Mouse (Mus musculus): ENCODE results near the gene Raver1. TPM values are rescaled to one million over a fixed set of nuclear protein-coding genes. Genes with fewer than 3 reads are reported as not detected.

Raver1 gene
- polyA plus RNA-seq, 1 experiment = 16.4 TPM

DNA sequence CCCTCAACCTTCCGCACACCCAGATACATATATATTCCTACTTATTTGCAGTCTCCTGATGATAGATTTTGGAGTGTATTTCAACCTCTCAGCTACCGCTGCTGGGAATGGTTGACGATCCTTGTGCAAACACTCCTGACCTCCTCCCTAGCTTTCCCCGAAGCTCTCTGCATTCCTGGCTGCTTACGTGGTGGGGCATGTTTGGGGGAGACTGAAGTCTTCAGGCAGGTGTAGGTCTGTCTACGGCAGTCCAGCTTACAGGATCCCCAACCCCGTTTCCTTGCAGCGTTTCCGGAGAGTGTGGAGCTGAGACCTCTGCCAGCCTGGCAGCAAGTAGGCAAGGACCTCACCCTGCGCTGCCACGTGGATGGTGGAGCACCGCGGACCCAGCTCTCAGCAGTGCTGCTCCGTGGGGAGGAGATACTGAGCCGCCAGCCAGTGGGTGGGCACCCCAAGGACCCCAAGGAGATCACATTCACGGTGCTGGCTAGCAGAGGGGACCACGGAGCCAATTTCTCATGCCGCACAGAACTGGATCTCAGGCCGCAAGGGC is 66.5 kb downstream of the Raver1 start:
- Histone ChIP-seq H3K27ac (replicated peaks; ENCODE audit: low read depth, low read length) (no peak overlapping the region), H3K4me3 (ENCODE audit: insufficient read depth, low read depth, low read length) (no peak overlapping the region), H3K4me1 (ENCODE audit: control insufficient read depth, insufficient read depth, insufficient read length, low read length) (peaks cover 9% of the 10 kb centered on the region)

Other genes starting within 250 kb of the Raver1 start
- gene A230050P20Rik, start 223.4 kb downstream of the Raver1 start, polyA plus RNA-seq (2012; ENCODE audit: insufficient read depth, insufficient read length, missing spikeins) = 2.1 and 5.8 TPM in 2 replicates
- 3.1 and 5.0 TPM in 2 replicates for gene Angptl6, start 212.3 kb downstream of the Raver1 start, polyA plus RNA-seq (2012; ENCODE audit: insufficient read depth, insufficient read length, missing spikeins)
- 6.6 and 7.9 TPM in 2 replicates for gene Ppan, start 203.8 kb downstream of the Raver1 start, polyA plus RNA-seq (2012; ENCODE audit: insufficient read depth, insufficient read length, missing spikeins)
- 61.4 and 66.1 TPM in 2 replicates for gene Eif3g, start 193.4 kb downstream of the Raver1 start, polyA plus RNA-seq (2012; ENCODE audit: insufficient read depth, insufficient read length, missing spikeins)
- gene Dnmt1, start 132.1 kb downstream of the Raver1 start, polyA plus RNA-seq (2012; ENCODE audit: insufficient read depth, insufficient read length, missing spikeins) = 3.5 and 7.7 TPM in 2 replicates
- 1.3 and 2.6 TPM in 2 replicates for gene S1pr2, start 115.2 kb downstream of the Raver1 start, polyA plus RNA-seq (2012; ENCODE audit: insufficient read depth, insufficient read length, missing spikeins)
- 140 and 185 TPM in 2 replicates for gene Mrpl4, start 89.3 kb downstream of the Raver1 start, polyA plus RNA-seq (2012; ENCODE audit: insufficient read depth, insufficient read length, missing spikeins)
- 2.3 and 3.1 TPM in 2 replicates for gene Icam1, start 76.0 kb downstream of the Raver1 start, polyA plus RNA-seq (2012; ENCODE audit: insufficient read depth, insufficient read length, missing spikeins)
- gene Icam4, start 62.6 kb downstream of the Raver1 start, polyA plus RNA-seq (2012; ENCODE audit: insufficient read depth, insufficient read length, missing spikeins) = not detected in 2 replicates
- gene Icam5, start 59.9 kb downstream of the Raver1 start, polyA plus RNA-seq (2012; ENCODE audit: insufficient read depth, insufficient read length, missing spikeins) = not detected in 2 replicates
- gene Zglp1, start 24.9 kb downstream of the Raver1 start, polyA plus RNA-seq (2012; ENCODE audit: insufficient read depth, insufficient read length, missing spikeins) = not detected in 2 replicates
- 0.79 TPM in 1 of 2 replicates, not detected in the other for gene Gm49373, start 18.9 kb downstream of the Raver1 start, polyA plus RNA-seq (2012; ENCODE audit: insufficient read depth, insufficient read length, missing spikeins)
- 52.7 and 55.1 TPM in 2 replicates for gene Fdx1l, start 18.4 kb downstream of the Raver1 start, polyA plus RNA-seq (2012; ENCODE audit: insufficient read depth, insufficient read length, missing spikeins)
- not detected in 2 replicates for gene Gm38431, start within 50 bp of the Raver1 start, polyA plus RNA-seq (2012; ENCODE audit: insufficient read depth, insufficient read length, missing spikeins)
- 3.8 and 4.1 TPM in 2 replicates for gene Tyk2, start 39.2 kb upstream of the Raver1 start, polyA plus RNA-seq (2012; ENCODE audit: insufficient read depth, insufficient read length, missing spikeins)
- gene Cdc37, start 58.0 kb upstream of the Raver1 start, polyA plus RNA-seq (2012; ENCODE audit: insufficient read depth, insufficient read length, missing spikeins) = 70.4 and 78.0 TPM in 2 replicates
- gene Pde4a, start 73.7 kb upstream of the Raver1 start, polyA plus RNA-seq (2012; ENCODE audit: insufficient read depth, insufficient read length, missing spikeins) = 16.2 and 29.4 TPM in 2 replicates
- 24.6 and 25.5 TPM in 2 replicates for gene Keap1, start 147.4 kb upstream of the Raver1 start, polyA plus RNA-seq (2012; ENCODE audit: insufficient read depth, insufficient read length, missing spikeins)
- 2.1 and 3.6 TPM in 2 replicates for gene S1pr5, start 156.4 kb upstream of the Raver1 start, polyA plus RNA-seq (2012; ENCODE audit: insufficient read depth, insufficient read length, missing spikeins)
- 23.5 and 23.7 TPM in 2 replicates for gene Atg4d, start 173.3 kb upstream of the Raver1 start, polyA plus RNA-seq (2012; ENCODE audit: insufficient read depth, insufficient read length, missing spikeins)
- gene Kri1, start 196.0 kb upstream of the Raver1 start, polyA plus RNA-seq (2012; ENCODE audit: insufficient read depth, insufficient read length, missing spikeins) = 10.9 and 16.2 TPM in 2 replicates
- gene Cdkn2d, start 199.4 kb upstream of the Raver1 start, polyA plus RNA-seq (2012; ENCODE audit: insufficient read depth, insufficient read length, missing spikeins) = 11.1 and 13.5 TPM in 2 replicates
- gene Ap1m2, start 220.3 kb upstream of the Raver1 start, polyA plus RNA-seq (2012; ENCODE audit: insufficient read depth, insufficient read length, missing spikeins) = not detected in 2 replicates
- 9.0 and 9.6 TPM in 2 replicates for gene Slc44a2, start 228.7 kb upstream of the Raver1 start, polyA plus RNA-seq (2012; ENCODE audit: insufficient read depth, insufficient read length, missing spikeins)

Measured in brown adipose tissue, adult 24 weeks (tissue).